Mouse (Mus musculus) liver, adult 10 weeks (tissue): ENCODE measurements around the gene Rbck1. TPM values are rescaled to one million over a fixed set of nuclear protein-coding genes. Genes with fewer than 3 reads are reported as not detected.

ENCODE experiments used
- polyA plus RNA-seq: library from polyadenylated mRNA; stranded (reverse); fragments of 350-450 nt; fragmentation: Illumina TruSeq; extraction: RNeasy Lipid Tissue Mini Kit (QIAGEN cat#74804); gene quantifications from one replicate; pipeline ENCODE4 v1.2.3, GENCODE M21; 2014; ENCODE audit warnings: low read depth, low replicate concordance

Gene Rbck1
- polyA plus RNA-seq: 1.8 TPM

GRCm38 (mm10) chr2:152332101-152332825 lies at the start of gene Rbck1:
TSS of gene Rbck1 (minus strand) at chr2:152332653.

DNA sequence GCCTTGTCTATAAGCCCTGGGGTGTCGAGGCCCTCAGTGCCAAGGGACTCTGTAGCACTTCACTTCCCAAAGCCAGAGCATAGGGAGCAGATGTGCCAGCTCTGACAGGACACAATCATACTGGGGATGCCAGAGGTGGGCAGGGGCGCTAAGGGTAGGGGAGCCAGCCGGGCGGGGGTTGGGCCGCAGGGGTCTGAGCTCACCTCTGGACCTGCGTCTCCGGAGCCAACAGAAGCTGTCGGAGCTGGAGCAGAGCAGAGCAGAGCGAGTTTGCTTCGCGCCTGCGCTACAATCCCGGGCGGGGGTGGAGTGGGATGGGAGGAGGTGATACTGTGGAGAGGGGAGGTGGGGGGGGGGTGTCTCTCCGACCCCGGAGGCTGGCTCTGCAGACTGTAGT lies 43.9 kb upstream of the Rbck1 start, which contains the start of gene Nrsn2:
TSS of gene Nrsn2 (minus strand) at position 294 of the 397 bp plus-strand sequence.

GRCm38 (mm10) chr2:152343329-152344213 lies 11.1 kb upstream of the Rbck1 start, which contains the start of gene Trib3:
TSS of gene Trib3 (minus strand) at chr2:152344032.

GRCm38 (mm10) chr2:152293727-152294475 lies 38.6 kb downstream of the Rbck1 start, which contains the start of gene Tbc1d20:
TSS of gene Tbc1d20 (plus strand) at chr2:152293828.

Other genes starting within 250 kb of the Rbck1 start
- gene Srxn1, start 227.1 kb downstream of the Rbck1 start, polyA plus RNA-seq: 15.8 TPM
- not detected for gene Tcf15, start 189.1 kb downstream of the Rbck1 start, polyA plus RNA-seq
- 111 TPM for gene Csnk2a1, start 105.8 kb downstream of the Rbck1 start, polyA plus RNA-seq
- 12.4 TPM for gene Tbc1d20, start 38.8 kb downstream of the Rbck1 start, polyA plus RNA-seq
- 0.61 TPM for gene Trib3, start 11.4 kb upstream of the Rbck1 start, polyA plus RNA-seq
- not detected for gene Nrsn2, start 44.0 kb upstream of the Rbck1 start, polyA plus RNA-seq
- gene Sox12, start 65.4 kb upstream of the Rbck1 start, polyA plus RNA-seq: 0.34 TPM
- 0.19 TPM for gene Zcchc3, start 82.4 kb upstream of the Rbck1 start, polyA plus RNA-seq
- gene 6820408C15Rik, start 82.9 kb upstream of the Rbck1 start, polyA plus RNA-seq: not detected
- gene Defb23, start 132.0 kb upstream of the Rbck1 start, polyA plus RNA-seq: not detected
- gene Defb20, start 144.4 kb upstream of the Rbck1 start, polyA plus RNA-seq: not detected
- gene Defb22, start 157.5 kb upstream of the Rbck1 start, polyA plus RNA-seq: not detected
- gene Defb26, start 179.0 kb upstream of the Rbck1 start, polyA plus RNA-seq: not detected
- not detected for gene Defb28, start 185.6 kb upstream of the Rbck1 start, polyA plus RNA-seq
- not detected for gene Defb29, start 207.4 kb upstream of the Rbck1 start, polyA plus RNA-seq
- gene Gm17416, start 236.7 kb upstream of the Rbck1 start, polyA plus RNA-seq: not detected
- gene Defb21, start 240.1 kb upstream of the Rbck1 start, polyA plus RNA-seq: not detected
- gene Defb19, start 247.7 kb upstream of the Rbck1 start, polyA plus RNA-seq: not detected